Mouse (Mus musculus) spleen, adult 18-20 months (tissue): ENCODE results near the gene Higd1a.

Experiments
- DNase-seq, 2 experiments: peaks; one replicate each; pipeline ENCODE4 v3.0.0; 2022; ENCODE audit warnings: mixed read lengths in 2 of 2

The Higd1a gene

DNA sequence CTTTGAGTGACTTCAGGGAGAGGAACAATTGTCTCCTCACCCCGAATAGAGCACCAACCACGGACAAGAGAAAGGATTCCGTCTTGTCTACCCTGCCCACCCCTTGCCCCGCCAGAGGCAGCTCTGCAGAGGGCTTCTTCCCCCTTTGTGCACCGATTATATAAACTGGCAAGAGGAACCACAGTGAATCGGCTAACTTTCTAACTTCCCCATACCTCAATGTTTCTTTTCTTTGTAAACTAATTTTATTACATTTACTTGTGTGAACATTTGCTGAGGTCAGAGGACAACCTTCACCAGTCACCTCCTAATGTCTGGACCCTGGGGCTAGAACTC lies at the start of gene Higd1a:
Gene Higd1a (minus strand): TSS at position 210 of the 336 bp plus-strand sequence.
- DNase-seq, result no peak

DNA sequence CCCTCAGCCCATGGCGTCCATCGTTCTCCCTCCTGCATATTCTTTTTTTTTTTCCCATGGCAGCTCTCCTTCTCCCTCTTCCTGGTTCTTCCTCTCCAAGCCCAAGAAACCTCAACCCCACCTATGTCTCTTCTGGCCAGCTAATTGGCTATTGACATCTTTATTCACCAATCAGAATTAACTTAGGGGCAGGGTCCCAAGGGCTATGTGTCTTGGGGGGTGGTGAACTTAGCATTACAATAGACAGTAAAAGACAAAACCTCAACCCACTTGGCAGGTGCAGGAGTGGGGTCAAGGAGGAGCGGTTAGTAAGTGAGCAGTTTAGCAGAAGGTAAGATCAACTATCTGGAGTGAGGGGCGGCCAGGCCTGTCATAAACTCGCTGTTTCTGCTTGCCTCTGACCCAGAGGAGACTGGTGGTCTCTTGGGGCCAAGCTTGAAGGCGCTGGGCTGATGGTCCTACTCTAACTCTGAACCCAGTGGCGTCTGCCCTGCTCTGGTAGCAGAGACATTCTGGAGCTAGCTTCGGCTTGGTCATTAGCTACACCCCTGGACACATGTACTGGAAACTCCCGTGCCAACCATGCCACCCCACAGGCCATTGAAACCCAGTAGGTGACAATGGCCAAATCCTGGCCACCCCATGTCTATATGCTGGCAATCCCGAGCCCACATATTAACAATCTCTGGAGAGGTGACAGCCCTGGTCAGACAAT lies 49.4 kb upstream of the Higd1a start:
- DNase-seq, result peak in 1 of 2 experiments; percentile 3

DNA sequence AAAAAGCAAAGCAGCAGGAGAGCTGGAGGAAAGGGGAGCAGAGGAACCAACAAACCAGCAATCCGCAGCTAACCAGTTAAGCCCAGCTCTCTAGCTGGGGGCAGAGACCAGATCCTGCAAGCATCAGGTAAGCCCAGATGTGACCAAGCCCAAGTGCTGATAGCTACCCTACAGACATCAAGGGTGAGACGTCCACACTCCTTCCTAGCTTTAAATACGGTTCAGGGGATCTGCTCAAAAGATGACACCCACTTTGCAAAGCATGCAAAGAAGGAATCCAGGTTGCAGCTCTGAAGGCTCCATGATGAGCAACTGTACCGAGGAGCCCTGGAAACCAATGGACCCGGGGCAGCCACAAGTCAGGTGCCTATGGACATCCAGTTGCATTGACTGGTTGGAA lies 48.3 kb upstream of the Higd1a start:
- DNase-seq, result no peak

DNA sequence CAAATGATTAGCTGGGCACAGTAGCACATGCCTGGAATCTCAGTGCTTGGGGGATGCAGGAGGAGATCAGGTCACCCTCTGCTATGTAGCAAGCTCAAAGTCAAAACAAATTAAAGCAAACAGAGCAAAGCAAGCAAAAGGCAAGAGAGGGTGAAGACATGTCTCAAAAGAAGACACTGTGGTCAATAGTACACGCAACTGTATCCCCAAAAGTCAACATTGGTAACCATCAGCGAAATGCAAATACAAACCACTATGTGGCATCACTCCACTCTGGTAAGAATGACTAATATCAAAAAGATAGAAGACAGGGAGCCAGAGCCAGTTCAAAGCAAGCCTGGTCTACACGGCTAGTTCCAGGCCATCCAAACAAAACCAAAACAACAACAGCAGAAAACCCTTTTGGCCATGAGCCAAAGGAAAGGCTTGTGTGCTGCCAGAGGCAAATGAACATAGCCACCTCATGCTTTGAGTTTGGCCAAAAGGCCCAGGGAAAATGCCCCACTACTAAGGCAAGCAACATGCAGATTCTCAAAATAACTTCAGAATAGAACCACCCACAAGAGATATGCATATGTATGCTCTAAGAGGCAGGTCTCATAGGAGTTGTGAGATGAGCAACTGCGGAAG lies 47.5 kb upstream of the Higd1a start:
- peak in 1 of 2 experiments; percentile 4 for DNase-seq

DNA sequence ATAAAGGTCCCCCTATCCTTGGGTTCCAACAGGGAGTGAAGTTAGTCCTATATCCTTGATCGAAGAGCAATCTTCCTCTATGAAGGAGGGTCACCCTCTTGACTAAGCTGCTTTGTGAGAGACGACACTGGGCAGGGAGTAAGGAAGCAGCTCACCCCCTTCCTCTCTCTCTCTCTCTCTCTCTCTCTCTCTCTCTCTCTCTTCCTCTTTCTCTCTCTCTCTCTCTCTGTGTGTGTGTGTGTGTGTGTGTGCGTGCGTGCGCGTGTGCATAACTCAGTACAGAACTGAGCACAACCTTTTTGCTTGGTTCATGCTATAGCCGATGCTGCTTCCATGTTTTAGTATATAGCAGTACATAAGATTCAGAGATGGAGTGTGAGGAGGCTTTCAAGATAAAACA lies 46.8 kb upstream of the Higd1a start:
- DNase-seq, result peak in 1 of 2 experiments; percentile 4

DNA sequence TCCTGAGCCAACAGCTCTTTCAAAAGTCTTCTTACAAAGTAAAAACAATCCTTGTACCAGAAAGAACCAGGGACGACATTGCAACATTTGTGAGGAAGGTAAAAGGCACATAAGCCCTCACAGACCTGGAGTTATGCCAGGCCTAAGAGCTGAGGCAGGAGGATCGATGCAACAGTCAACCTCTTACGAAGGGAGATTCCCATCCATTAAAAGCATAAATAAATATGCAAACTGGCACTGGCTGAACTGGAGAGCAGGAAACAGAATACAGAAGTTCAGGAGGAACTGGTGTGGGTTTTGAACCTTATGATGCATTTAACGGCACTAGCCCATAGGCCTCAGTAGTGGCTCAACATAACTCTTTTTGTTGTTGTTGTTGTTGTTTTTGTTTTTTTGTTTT lies 46.2 kb upstream of the Higd1a start:
- DNase-seq, result no peak

DNA sequence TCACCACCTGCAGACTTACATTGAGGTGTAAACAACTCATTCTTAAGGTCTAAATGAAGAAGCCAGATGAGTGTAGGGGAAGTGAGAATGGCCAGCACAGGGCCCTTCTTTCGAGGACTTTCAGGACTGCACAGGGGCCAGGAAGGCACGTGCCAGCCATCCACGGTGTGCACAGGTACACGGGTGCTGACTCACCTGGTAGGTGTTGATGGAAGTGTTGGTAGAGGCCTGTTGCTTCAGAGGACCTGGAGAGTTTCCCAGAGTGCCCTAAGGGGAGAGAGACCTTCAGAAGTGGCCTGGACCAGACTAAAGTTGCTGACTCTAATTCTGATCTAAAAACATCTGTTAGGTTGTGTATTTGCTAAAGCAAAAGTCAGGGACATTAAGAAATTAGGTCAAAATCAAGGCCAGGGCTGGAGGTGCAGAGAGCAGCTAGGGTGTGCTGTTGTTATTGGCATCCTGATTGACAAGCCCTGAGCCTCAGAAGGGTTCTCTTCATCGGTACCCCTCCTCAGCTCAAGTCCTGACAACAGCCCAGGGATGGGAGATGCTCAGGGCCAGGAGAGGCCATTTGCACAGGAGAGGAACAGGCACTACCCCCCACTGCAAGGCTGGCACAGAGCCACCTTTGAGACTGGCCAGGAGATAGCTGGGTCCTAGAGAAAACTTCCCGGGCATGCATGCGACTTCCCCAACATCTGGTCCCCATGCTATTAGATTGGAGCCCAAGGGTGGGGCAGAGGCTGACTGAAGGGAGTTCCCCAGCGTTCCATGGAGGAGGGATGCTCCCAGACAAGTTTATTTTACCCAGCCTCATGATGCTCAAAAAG lies 45.5 kb upstream of the Higd1a start:
- DNase-seq, result no peak

DNA sequence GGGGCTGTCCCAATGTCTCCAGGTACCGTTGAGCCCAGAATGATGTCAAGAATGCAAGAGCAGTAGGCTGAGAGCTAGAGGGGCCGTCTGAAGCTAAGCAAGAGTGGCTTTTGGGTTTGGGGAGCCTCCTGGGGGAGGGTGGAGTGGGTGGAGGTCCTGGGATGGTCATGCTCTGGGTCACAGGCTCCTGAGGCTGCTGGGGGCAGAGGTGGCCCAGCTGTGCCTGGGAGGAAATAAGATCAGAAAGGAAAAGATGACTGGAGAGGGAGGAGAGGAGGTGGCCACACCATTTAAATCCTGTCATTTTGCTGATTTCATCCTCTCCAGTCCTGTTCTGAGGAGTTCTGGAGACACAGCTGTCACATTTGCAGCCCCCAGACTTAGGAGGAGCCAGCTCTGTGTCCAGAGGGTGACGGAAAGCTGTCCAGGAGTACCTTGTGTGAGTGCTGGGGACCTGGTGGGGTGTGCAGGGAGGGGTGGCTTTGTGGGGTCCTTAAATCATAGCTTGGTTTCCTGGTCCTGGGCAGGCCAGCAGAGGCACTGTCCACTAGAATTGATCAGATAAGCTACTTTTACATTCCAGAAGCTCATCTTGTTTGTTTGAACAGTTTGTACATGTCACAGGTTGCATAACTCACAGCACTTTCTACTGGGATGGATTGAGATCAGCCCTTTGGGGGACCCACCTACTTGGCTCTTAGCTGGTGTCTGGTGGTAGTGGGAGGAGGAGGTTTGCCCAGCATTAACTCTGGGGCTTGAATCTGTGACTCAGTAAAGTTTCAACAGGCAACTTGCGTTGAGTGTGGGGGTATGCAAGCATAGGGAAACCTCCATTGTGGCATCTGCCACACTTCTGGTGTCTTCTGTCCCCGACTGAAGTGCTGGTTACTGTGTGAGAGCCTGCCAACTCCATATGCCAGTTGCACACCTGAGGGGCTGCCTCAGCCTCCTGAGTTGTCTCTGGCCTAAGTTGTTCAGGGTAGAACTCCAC lies 43.8 kb upstream of the Higd1a start:
- no peak for DNase-seq

DNA sequence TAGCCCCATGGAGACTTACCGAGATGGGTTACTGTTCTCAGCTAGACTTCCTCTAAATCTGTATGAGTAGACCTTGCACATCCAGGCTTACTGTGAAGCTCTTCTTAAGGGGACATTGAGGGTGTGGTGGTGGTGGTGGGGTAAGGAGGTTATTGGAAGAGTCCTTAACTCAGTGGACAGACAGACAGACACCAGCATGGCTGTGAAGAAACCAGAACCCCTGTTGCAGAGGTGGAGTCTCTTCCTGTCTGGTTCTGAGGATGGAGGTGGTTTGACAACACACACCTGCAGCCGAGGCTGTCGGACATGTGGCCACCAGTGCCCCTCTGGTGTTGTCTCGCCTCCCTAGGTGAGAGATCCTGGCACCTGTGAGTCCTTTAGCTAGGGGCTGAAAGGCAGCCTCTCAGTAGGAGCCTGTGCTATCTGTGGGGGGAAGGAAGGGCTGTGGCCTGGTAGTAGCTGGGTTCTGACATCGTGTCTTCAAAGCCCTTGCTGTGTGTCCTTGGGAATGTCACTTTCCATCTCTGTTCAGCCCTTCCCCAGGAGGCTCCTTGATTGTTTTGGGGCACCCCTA lies 42.2 kb upstream of the Higd1a start:
- no peak for DNase-seq

DNA sequence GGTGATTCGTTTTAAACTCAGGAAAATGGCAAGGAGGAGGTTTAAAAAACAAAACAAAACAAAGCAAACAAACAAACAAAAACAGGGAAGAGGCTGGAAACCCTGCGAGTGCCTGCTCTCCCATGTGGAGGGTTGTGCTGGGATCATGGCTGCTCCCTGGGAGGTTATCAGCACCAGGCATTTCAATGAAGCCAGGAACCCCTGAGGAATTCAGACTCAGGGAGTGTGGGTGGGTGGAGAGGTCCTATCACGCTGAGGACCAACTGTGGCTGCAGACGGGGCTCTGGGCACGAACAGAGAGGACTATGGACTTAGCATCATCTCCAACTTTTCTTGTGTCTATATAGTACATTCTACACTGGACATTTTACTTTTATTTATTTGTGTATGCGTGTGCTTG lies 41.1 kb upstream of the Higd1a start:
- DNase-seq, result no peak

DNA sequence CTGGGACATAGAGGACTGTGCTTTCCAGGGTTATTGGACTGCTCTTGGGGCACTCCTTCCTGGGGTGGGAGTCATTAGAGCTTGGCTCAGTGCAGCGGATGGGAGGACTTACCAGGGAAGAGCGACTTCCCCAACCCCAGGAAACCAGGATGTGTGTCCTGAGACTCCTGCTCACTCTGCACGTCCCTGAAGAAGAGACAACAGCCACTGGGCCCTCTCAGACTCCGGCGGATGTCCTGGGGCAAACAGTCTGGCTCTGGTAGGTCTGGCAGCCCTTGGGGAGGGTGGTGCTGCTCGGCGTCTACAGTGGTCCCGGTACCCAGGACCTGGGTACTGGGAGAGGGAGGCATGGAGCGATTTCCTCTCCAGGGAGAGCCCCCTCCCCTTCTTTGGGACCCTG lies 40.1 kb upstream of the Higd1a start, which contains the start of gene Ackr2:
Gene Ackr2 (plus strand): TSS at position 111 of the 400 bp plus-strand sequence.
- no peak for DNase-seq

DNA sequence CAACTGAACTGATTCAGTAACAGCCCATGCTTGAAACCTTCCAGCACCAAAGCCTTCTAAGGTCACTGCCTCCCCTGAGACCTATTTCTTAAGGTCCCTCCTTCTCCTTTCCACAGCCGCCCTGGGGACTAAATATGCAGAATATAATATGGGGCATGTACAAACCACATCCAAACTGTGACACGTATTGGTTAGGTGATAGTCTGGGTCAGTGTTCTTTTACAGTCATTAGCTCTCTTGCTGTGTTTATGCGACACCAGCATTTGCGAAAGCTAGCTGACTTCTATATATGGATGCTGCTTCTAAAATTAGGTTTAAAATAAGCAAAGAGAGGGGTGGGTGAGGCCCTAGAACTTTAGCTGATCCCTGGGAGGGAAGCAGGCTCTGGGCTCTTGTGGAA lies 38.7 kb upstream of the Higd1a start:
- DNase-seq, result no peak

DNA sequence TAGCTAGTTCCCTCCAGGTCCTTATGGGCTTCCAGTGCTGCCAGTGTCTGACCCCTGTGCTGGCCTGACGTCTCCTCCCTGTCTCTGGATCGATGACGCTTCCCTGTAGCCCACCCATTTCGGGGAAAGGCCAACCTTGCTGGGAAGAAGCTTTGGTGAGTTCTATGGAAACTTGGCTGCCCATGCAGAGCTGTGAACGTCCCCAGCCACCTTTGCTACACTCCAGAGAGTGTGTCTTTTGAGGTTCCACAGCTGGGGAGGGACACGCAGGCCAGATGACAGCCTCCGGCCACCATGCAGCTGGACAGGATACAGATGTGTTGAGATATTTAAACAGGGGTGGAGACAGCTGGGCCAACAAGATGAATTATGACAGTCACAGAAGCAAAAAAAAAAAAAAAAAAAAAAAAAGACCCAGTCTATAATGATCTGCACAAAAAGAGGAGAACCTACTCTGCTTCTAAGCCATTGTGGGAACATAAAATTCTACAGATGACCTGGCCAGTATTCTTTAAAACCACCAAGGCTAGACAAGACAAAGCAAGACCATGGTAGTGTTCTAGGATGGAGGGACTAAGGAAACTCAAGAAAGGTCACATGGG lies 37.3 kb upstream of the Higd1a start:
- DNase-seq, result no peak

DNA sequence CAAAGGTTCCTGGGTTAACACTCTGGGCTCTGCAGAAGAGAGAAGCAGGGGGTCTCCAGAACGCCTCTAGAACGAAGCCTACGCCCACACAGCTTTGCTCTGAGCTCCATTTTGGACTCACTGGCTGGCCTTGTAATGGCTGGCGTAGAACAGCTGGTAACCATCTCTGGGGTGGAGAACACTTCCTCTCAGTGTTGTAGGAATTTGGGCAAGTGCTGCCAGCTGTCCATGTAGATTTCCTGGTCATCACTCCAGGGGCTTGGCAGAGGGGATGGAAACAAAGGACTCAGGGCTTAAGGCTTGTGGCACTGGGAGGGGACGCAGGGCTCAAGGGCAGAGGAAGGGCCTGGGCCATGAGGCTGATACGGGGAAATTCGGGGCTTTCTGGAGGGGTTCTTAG lies 36.3 kb upstream of the Higd1a start:
- DNase-seq, result no peak

DNA sequence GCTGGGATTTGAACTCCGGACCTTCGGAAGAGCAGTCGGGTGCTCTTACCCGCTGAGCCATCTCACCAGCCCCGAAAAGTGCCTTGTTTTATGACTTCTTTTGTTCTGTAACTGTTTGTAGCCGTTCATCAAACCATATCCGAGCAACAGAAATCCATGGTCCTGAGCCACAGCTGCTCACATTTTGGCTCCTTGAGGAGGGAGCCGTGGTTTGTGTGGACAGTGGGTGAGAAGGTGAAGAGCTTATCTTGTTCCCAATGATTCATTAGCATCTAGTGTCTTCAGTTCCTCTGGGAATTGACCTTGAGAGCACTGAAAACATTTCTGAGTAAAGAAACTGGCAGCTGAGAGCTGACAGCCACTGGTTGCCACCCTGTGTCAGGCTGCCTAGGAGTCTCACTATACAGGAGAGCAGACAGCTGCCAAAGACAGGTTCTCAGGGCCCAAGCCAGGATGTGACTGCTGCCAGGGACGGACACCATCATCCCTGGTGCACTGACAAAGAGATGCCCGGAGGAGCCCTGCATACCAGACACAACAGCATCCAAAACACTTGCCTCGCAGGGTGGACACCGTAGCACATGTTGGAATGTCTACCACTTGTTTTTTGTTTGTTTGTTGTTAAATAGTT lies 34.0 kb upstream of the Higd1a start:
- DNase-seq, result no peak

DNA sequence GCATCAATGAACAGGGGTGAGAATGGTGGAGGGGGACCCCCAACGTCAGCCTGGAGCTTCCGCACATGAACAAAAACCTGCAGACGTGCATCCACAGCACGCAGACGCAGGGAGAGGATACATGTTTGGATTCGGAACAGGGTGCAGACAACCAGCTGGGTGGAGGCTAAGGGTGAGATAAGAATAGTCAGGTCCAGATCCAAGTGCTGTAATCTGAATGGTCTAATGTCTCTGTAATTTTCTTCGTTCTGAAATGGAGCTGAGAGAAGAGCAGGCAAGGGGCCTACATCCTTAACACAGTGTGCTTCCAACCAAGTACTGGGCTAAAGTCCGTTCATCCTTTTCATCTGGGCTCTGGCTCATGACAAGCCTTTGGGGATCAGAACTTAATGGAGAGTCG lies 33.1 kb upstream of the Higd1a start:
- DNase-seq, result no peak

DNA sequence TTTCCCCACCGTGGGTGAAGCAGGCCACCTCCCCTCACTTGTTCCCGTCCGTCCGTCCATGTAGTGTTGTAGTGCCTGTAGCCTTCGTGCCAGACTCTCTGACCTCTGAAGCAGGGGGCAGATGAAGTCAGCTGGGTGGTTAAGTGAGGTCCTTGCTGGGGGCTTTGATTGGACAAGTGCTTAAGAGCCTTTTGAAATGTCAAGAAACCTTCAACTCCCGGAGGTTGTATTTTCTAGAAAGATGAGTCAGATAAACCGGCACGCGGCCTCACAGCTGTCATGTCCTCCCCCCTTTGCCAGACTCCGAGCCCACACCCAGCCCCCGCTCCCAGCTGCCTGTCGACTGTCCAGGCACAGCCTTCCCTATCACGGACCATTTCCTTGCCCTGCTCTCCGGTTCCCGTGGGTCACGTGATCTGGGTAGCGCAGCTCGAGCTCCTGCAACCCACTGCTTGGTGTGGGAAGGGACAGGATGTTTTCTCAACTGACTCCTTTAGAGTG lies 32.3 kb upstream of the Higd1a start:
- no peak for DNase-seq

DNA sequence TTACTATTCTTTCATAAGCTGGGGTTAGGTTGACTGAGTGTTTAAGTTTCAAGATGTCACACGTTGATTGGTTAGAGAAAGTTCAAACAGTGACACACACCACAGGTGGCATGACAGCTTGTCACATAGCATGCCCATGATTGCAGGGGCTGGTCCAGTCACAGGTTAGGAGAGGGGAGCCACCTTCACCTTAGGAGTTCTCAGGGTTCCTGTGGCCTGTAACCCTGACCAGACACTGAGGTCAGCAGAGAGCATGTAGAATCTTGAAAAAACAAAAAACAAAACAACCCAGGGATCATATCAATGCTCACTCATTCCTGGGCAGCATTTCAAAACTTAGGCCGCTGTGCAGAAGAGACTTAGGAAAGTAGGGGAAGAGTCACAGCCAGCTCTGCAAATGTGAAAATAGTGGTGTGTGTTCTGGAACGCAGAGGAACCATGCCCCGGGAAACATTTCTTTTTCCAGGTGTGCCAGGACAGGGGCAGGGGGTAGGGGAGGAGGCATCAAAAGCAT lies 31.8 kb upstream of the Higd1a start:
- no peak for DNase-seq

DNA sequence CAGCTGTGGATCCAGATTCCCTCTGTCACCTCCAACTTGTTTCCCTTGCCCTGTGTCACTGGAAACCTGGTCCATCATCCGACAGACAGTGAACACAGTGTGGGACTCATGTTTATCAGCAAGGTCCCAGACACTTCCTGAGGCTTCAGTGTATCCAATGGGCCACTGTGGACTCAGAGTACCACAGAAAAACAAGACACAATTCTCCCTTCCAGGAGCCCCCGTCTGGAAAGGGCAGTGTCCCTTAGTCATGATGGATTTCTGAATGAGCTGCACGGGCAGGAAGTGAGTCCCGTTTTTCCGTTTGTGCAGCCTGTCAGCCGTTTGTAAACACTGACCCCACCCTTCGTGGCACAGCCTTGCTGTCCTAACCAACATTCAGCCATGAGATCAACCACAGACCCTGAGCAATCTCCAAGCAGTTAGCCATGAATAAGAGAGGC lies 23.9 kb upstream of the Higd1a start:
- DNase-seq, result no peak

DNA sequence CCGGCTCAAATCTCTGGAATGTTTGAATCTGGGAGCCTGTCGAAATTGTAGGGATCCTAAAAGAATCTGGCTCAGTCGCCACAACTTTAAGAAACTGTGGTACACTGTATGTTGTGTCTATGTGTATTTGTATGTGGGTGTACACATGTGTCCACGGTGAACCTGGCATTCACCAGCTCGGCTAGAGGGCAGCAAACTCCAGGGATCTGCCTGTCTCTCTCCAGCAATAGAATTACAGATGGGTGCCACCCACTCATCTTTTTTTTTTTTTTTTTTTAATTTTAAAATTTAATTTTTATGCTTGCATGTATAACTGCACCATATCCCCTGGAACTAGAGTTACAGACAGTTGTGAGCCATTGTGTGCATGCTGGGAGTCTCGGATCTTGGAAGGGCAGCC lies 23.1 kb upstream of the Higd1a start:
- peak in 1 of 2 experiments; percentile 41 for DNase-seq

DNA sequence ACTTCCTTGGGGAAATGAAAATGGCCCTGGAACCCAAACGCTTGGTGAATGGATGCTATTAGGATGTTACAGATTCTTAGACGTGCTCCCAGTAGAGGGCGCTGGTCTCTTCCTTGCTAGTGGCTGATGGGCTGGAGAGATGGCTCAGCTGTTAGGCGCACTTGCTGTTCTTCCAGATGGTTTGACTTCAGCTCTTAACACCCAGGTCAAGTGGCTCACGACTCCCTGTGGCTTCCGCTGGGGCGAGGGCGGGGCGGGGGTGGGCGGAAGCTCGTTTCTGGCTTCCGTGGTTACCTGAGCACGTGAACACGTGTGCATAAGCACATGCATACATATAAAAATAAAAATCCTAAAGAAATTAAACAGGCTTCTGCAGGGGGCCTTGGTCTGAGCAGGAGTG lies 22.7 kb upstream of the Higd1a start:
- peak; percentile 61 to 78 for DNase-seq
